Comparison of ENCODE assay signal across 8 mouse cellular contexts in genomic region chr7:19148875-19149541, GRCm38 (mm10). TPM values are rescaled to one million over a fixed set of nuclear protein-coding genes. Genes with fewer than 3 reads are reported as not detected.
DNase-seq lines count a peak whose midpoint lies in the region; ATAC-seq and TF ChIP-seq lines count a peak whose summit lies in the region.

Gene Qpctl, minus strand, starts transcription at chr7:19149291.

- peak within 1 kb of the TSS; percentile 91 for H3K4me2 ChIP-seq in heart, embryonic 12.5 days
- H3K4me2 ChIP-seq in kidney, postnatal 0 days (ENCODE audit: low read length), result peak within 1 kb of the TSS; percentile 89
- peak within 1 kb of the TSS; percentile 91 for H3K4me2 ChIP-seq in liver, embryonic 11.5 days
- H3K4me2 ChIP-seq in stomach, embryonic 14.5 days (replicated peaks; ENCODE audit: low read depth, low read length), result peak within 1 kb of the TSS; percentile 90

- H3K9ac ChIP-seq in heart, embryonic 12.5 days, result peak within 1 kb of the TSS; percentile 87
- H3K9ac ChIP-seq in kidney, postnatal 0 days (ENCODE audit: low read depth, low read length), result peak within 1 kb of the TSS; percentile 58
- peak within 1 kb of the TSS; percentile 82 for H3K9ac ChIP-seq in liver, embryonic 11.5 days (ENCODE audit: low read depth, low read length)
- peak within 1 kb of the TSS; percentile 71 for H3K9ac ChIP-seq in stomach, embryonic 14.5 days (replicated peaks; ENCODE audit: low read depth, low read length)

- peak within 1 kb of the TSS; percentile 70 for H3K4me3 ChIP-seq in heart, embryonic 12.5 days
- peak within 1 kb of the TSS; percentile 61 for H3K4me3 ChIP-seq in kidney, postnatal 0 days (replicated peaks; ENCODE audit: low read depth, low read length)
- H3K4me3 ChIP-seq in liver, embryonic 11.5 days (ENCODE audit: low read depth, low read length), result peak within 1 kb of the TSS; percentile 83
- H3K4me3 ChIP-seq in stomach, embryonic 14.5 days (ENCODE audit: low read depth, low read length), result peak within 1 kb of the TSS; percentile 80

- no peak for TF ChIP-seq CTCF in kidney, postnatal 0 days (IDR thresholded peaks at IDR 0.05; ENCODE audit: low read depth)

- WGBS in heart, embryonic 12.5 days, result under 1% methylated on average over 43 of the region's 43 CpGs
- WGBS in kidney, postnatal 0 days, result under 1% methylated on average over 43 of the region's 43 CpGs
- under 1% methylated on average over 43 of the region's 43 CpGs for WGBS in liver, embryonic 11.5 days
- under 1% methylated on average over 43 of the region's 43 CpGs for WGBS in stomach, embryonic 14.5 days

- peaks cover 18% of the 10 kb centered on the region for H3K4me1 ChIP-seq in heart, embryonic 12.5 days (replicated peaks)
- H3K4me1 ChIP-seq in kidney, postnatal 0 days (replicated peaks; ENCODE audit: insufficient read depth, low read length), result peaks cover 13% of the 10 kb centered on the region
- peaks cover 12% of the 10 kb centered on the region for H3K4me1 ChIP-seq in liver, embryonic 11.5 days (replicated peaks; ENCODE audit: control insufficient read depth, insufficient read depth, low read length)
- peaks cover 13% of the 10 kb centered on the region; the same call in 1 of the 2 replicates for H3K4me1 ChIP-seq in stomach, embryonic 14.5 days (ENCODE audit: control insufficient read depth, insufficient read depth, low read length)

- ATAC-seq in erythroid progenitor cell, adult 5-6 weeks (replicated peaks; ENCODE audit: low FRiP score, poor library complexity, severe bottlenecking), result peak; percentile 86
- ATAC-seq in heart, embryonic 12.5 days (ENCODE audit: insufficient number of reproducible peaks, low FRiP score), result peak; percentile 97
- ATAC-seq in kidney, postnatal 0 days (replicated peaks; ENCODE audit: low FRiP score, low read depth), result peak; percentile 97
- ATAC-seq in liver, embryonic 11.5 days (replicated peaks; ENCODE audit: low FRiP score), result peak; percentile 95
- peak; percentile 97 for ATAC-seq in stomach, embryonic 14.5 days (ENCODE audit: insufficient number of reproducible peaks, insufficient read depth, low FRiP score, low read depth)

- no peaks in the 10 kb centered on the region for H3K9me3 ChIP-seq in heart, embryonic 12.5 days (replicated peaks)
- H3K9me3 ChIP-seq in kidney, postnatal 0 days (replicated peaks; ENCODE audit: low read length), result no peaks in the 10 kb centered on the region
- no peaks in the 10 kb centered on the region for H3K9me3 ChIP-seq in liver, embryonic 11.5 days (ENCODE audit: control insufficient read depth, low read length)
- H3K9me3 ChIP-seq in stomach, embryonic 14.5 days (ENCODE audit: control insufficient read depth, low read depth, low read length), result no peaks in the 10 kb centered on the region

- DNase-seq in CD4-positive helper T cell, adult 2 months (ENCODE audit: low read depth, low spot score), result peak; percentile 100
- peak; percentile 98 for DNase-seq in brain, embryonic 18.5 days (ENCODE audit: low read depth, low spot score)
- DNase-seq in kidney, postnatal 0 days (ENCODE audit: low spot score), result peak; percentile 100
- DNase-seq in liver, embryonic 11.5 days (ENCODE audit: low spot score), result peak; percentile 92
- peak; percentile 99 for DNase-seq in naive thymus-derived CD4-positive, alpha-beta T cell, adult 2 months (ENCODE audit: low read depth)

- H3K27me3 ChIP-seq in heart, embryonic 12.5 days (replicated peaks), result no peaks in the 10 kb centered on the region
- no peaks in the 10 kb centered on the region for H3K27me3 ChIP-seq in kidney, postnatal 0 days (ENCODE audit: insufficient read depth, low read length)
- H3K27me3 ChIP-seq in liver, embryonic 11.5 days (replicated peaks; ENCODE audit: control insufficient read depth, insufficient read depth, low read length), result no peaks in the 10 kb centered on the region
- H3K27me3 ChIP-seq in stomach, embryonic 14.5 days (ENCODE audit: control insufficient read depth, insufficient read depth, low read length), result no peaks in the 10 kb centered on the region

- H3K27ac ChIP-seq in heart, embryonic 12.5 days (ENCODE audit: poor library complexity, severe bottlenecking), result peak within 1 kb of the TSS; percentile 66
- H3K27ac ChIP-seq in kidney, postnatal 0 days, result peak within 1 kb of the TSS; percentile 75
- H3K27ac ChIP-seq in liver, embryonic 11.5 days (ENCODE audit: low read depth, low read length), result peak within 1 kb of the TSS; percentile 71
- H3K27ac ChIP-seq in stomach, embryonic 14.5 days (ENCODE audit: low read length), result peak within 1 kb of the TSS; percentile 66

- peaks cover 33% of the 10 kb centered on the region for H3K36me3 ChIP-seq in heart, embryonic 12.5 days
- peaks cover 29% of the 10 kb centered on the region for H3K36me3 ChIP-seq in kidney, postnatal 0 days (ENCODE audit: insufficient read depth, low read length)
- H3K36me3 ChIP-seq in liver, embryonic 11.5 days (ENCODE audit: control insufficient read depth, insufficient read depth, low read length), result peaks cover 9% of the 10 kb centered on the region
- H3K36me3 ChIP-seq in stomach, embryonic 14.5 days (ENCODE audit: control insufficient read depth, insufficient read depth, low read length), result peaks cover 25% of the 10 kb centered on the region

RNA-seq across cellular contexts. Expression of gene Qpctl, which starts in this region (rescaled TPM):
- total RNA-seq in erythroid progenitor cell, adult 5-6 weeks (2015; ENCODE audit: low replicate concordance), result 2.5 and 2.9 TPM in 2 replicates
- total RNA-seq in erythroid progenitor cell, adult 5-6 weeks (2017; ENCODE audit: low replicate concordance), result 1.9 TPM in 2 replicates
- polyA plus RNA-seq in heart, embryonic 12.5 days (2016; fragmentation: Nextera tagmentation; extraction: Ambion mirVana), result 10.0 TPM in 2 replicates
- polyA plus RNA-seq in kidney, postnatal 0 days (2015; fragmentation: Nextera tagmentation; extraction: Ambion mirVana), result 13.3 and 15.4 TPM in 2 replicates
- 7.5 and 9.5 TPM in 2 replicates for polyA plus RNA-seq in liver, embryonic 11.5 days (2014; fragmentation: Nextera tagmentation; extraction: Ambion mirVana)
- polyA plus RNA-seq in stomach, embryonic 14.5 days (2014; fragmentation: Nextera tagmentation; extraction: Ambion mirVana), result 10.9 and 11.3 TPM in 2 replicates

Comparison
In these comparisons a context has a peak if more than half of its experiments do, and no peak if none do; other contexts are left out.
1. Peak in every context shown above with its lines: DNase-seq, ATAC-seq, H3K4me3 ChIP-seq and H3K27ac ChIP-seq.